Mouse (Mus musculus): ENCODE data around the gene Shroom1. TPM values are rescaled to one million over a fixed set of nuclear protein-coding genes. Genes with fewer than 3 reads are reported as not detected.
A peak's percentile ranks its signal among the peaks of the same experiment; 100 is the strongest.

Gene Shroom1
- polyA plus RNA-seq, 1 experiment from 2014 or later: 1.3 TPM

DNA sequence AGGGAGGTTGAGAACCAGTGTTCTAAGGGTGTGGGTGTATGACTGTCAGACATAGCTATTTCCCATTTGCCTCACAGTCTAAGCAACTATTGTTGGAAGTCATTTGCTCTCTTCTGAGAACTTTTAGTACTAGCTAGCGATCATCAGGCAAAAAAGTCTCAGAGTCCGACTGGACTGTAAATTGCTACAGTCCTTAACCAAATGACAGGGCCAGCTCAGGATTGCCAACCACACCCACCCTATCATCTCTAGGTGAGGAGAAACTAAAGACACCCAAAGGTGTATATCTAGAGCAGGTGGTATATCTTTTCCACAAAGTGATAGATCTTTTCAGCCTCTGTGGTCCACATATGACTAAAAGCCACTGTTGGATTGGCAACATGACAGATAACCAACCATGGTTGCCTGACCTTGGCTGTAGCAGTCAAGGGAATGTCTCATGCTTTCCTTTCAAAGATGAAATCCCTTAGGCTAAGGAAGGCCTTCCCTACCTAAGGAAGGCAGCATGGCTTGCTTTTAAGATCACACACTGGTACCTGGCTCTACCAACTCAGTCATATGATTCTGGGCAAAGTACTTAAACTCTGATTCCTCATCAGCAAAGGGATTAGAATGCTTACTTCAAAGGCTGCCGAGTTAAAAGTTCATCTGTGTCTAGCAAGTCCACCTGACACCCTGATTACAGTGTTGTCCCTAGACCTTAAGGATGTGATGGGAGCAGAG, 28.9 kb upstream of the Shroom1 start:
- no peak overlapping the region for H3K4me2 ChIP-seq (ENCODE audit: low read depth, low read length)
- H3K4me3 ChIP-seq (ENCODE audit: low read length): no peak overlapping the region
- H3K9ac ChIP-seq (ENCODE audit: low read length): no peak overlapping the region
- WGBS: 86% methylated on average over 3 of the region's 3 CpGs
- ATAC-seq (replicated peaks; ENCODE audit: extremely low read depth, insufficient read depth, low FRiP score): no peak
- H3K27me3 ChIP-seq (ENCODE audit: control insufficient read depth, insufficient read depth, low read length): no peaks in the 10 kb centered on the region
- H3K36me3 ChIP-seq (ENCODE audit: control insufficient read depth, insufficient read depth): peaks cover 9% of the 10 kb centered on the region
- H3K27ac ChIP-seq (ENCODE audit: low read length): no peak overlapping the region
- peaks cover 20% of the 10 kb centered on the region for H3K4me1 ChIP-seq (ENCODE audit: control insufficient read depth, insufficient read depth, low read length)
- no peaks in the 10 kb centered on the region for H3K9me3 ChIP-seq (replicated peaks; ENCODE audit: control insufficient read depth, low read length)

DNA sequence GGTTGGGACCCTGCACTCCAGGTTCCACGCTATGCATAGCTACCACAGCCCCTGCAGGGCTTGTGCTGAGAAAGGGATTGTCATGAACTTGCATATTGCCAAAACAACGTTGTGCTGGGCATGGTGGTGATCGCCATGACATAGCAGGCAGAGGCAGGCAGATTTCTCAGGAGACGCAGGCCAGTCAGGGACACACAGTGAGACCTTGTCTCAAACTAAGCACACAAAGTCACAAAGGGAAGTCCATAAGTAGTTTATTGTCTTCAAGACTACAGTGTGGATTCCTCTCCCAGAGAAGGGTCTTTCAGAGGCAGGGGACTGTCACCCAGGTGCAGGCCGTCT, 28.3 kb upstream of the Shroom1 start:
- no peaks in the 10 kb centered on the region for H3K9me3 ChIP-seq (replicated peaks; ENCODE audit: control insufficient read depth, low read length)
- H3K27me3 ChIP-seq (ENCODE audit: control insufficient read depth, insufficient read depth, low read length): no peaks in the 10 kb centered on the region
- no peak overlapping the region for H3K9ac ChIP-seq (ENCODE audit: low read length)
- peaks cover 19% of the 10 kb centered on the region for H3K4me1 ChIP-seq (ENCODE audit: control insufficient read depth, insufficient read depth, low read length)
- WGBS: 91% methylated on average over 5 of the region's 5 CpGs
- no peak overlapping the region for H3K27ac ChIP-seq (ENCODE audit: low read length)
- H3K36me3 ChIP-seq (ENCODE audit: control insufficient read depth, insufficient read depth): peaks cover 9% of the 10 kb centered on the region
- H3K4me3 ChIP-seq (ENCODE audit: low read length): no peak overlapping the region
- ATAC-seq (replicated peaks; ENCODE audit: extremely low read depth, insufficient read depth, low FRiP score): no peak
- no peak overlapping the region for H3K4me2 ChIP-seq (ENCODE audit: low read depth, low read length)

GRCm38 (mm10) chr11:53429182-53429581, 27.8 kb upstream of the Shroom1 start:
- Histone ChIP-seq H3K36me3 (ENCODE audit: control insufficient read depth, insufficient read depth) (peaks cover 9% of the 10 kb centered on the region), H3K4me2 (ENCODE audit: low read depth, low read length) (peak overlapping the region; percentile 89; the same call in 1 of the 2 replicates), H3K27ac (ENCODE audit: low read length) (no peak overlapping the region), H3K4me1 (ENCODE audit: control insufficient read depth, insufficient read depth, low read length) (peaks cover 19% of the 10 kb centered on the region), H3K9me3 (replicated peaks; ENCODE audit: control insufficient read depth, low read length) (no peaks in the 10 kb centered on the region), H3K27me3 (ENCODE audit: control insufficient read depth, insufficient read depth, low read length) (no peaks in the 10 kb centered on the region), H3K9ac (ENCODE audit: low read length) (no peak overlapping the region), H3K4me3 (ENCODE audit: low read length) (no peak overlapping the region; the same call in 1 of the 2 replicates)
- no peak for ATAC-seq (replicated peaks; ENCODE audit: extremely low read depth, insufficient read depth, low FRiP score)

GRCm38 (mm10) chr11:53430300-53430669, 26.7 kb upstream of the Shroom1 start:
- peak overlapping the region; percentile 97 for H3K9ac ChIP-seq (ENCODE audit: low read length)
- under 1% methylated on average over 34 of the region's 34 CpGs for whole genome bisulfite sequencing
- peak; percentile 43 for ATAC-seq (replicated peaks; ENCODE audit: extremely low read depth, insufficient read depth, low FRiP score)
- peak overlapping the region; percentile 96 for H3K4me3 ChIP-seq (ENCODE audit: low read length)
- peaks cover 9% of the 10 kb centered on the region for H3K36me3 ChIP-seq (ENCODE audit: control insufficient read depth, insufficient read depth)
- no peaks in the 10 kb centered on the region for H3K9me3 ChIP-seq (replicated peaks; ENCODE audit: control insufficient read depth, low read length)
- H3K27me3 ChIP-seq (ENCODE audit: control insufficient read depth, insufficient read depth, low read length): no peaks in the 10 kb centered on the region
- peak overlapping the region; percentile 94 for H3K27ac ChIP-seq (ENCODE audit: low read length)
- peaks cover 13% of the 10 kb centered on the region for H3K4me1 ChIP-seq (ENCODE audit: control insufficient read depth, insufficient read depth, low read length)
- H3K4me2 ChIP-seq (ENCODE audit: low read depth, low read length): peak overlapping the region; percentile 89

DNA sequence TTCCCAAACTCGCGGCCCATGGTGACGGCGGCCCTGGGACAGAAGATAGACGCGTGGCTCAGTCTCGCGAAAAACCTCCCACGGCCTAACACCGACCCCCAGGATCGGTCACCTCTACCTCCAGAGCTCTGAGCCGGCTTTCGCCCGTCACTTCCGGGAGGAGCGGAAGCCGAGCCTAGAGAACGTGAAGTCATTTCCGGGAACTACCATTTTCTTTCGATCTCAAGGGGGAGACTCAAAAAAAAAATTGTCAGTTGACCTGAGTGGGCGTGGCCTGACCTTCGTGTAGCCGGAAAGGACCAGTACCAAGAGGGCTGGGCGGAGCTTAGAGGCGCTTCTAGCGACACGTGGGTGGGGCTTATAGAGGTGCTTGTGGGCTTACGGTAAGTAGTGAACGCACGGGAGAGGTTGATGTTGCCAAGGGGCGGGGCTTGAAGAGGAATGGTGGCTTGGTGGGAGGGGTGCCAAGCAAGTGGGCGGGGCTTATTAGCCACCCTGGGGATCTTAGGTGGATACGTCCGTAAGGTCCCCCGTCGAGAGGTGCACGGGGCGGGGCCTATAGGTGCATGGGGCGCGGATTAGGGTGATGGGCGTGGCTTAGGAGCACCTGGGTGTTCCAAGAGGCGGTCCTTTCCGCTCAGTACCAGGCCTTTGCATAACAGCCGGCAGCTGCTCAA, 26.2 kb upstream of the Shroom1 start, which contains the start of the genes Uqcrq and Gdf9:
Gene Uqcrq, minus strand, starts transcription at position 162 of the 677 bp plus-strand sequence.
Gene Gdf9, plus strand, starts transcription at position 354 of the 677 bp plus-strand sequence.
- Histone ChIP-seq H3K27me3 (ENCODE audit: control insufficient read depth, insufficient read depth, low read length) (no peaks in the 10 kb centered on the region), H3K9ac (ENCODE audit: low read length) (peak within 1 kb of the TSS; percentile 97), H3K27ac (ENCODE audit: low read length) (peak within 1 kb of the TSS; percentile 94), H3K4me1 (ENCODE audit: control insufficient read depth, insufficient read depth, low read length) (peaks cover 12% of the 10 kb centered on the region), H3K36me3 (ENCODE audit: control insufficient read depth, insufficient read depth) (peaks cover 9% of the 10 kb centered on the region), H3K4me2 (ENCODE audit: low read depth, low read length) (peak within 1 kb of the TSS; percentile 89), H3K9me3 (replicated peaks; ENCODE audit: control insufficient read depth, low read length) (no peaks in the 10 kb centered on the region), H3K4me3 (ENCODE audit: low read length) (peak within 1 kb of the TSS; percentile 96)
- WGBS: under 1% methylated on average over 44 of the region's 44 CpGs
- ATAC-seq (replicated peaks; ENCODE audit: extremely low read depth, insufficient read depth, low FRiP score): peak; percentile 96

GRCm38 (mm10) chr11:53431347-53432056, 25.5 kb upstream of the Shroom1 start:
- 16% methylated on average over 9 of the region's 9 CpGs for WGBS

GRCm38 (mm10) chr11:53433057-53433456, 23.9 kb upstream of the Shroom1 start:
- no peaks in the 10 kb centered on the region for H3K27me3 ChIP-seq (ENCODE audit: control insufficient read depth, insufficient read depth, low read length)
- WGBS: 39% methylated on average over 6 of the region's 6 CpGs
- H3K9ac ChIP-seq (ENCODE audit: low read length): no peak overlapping the region
- no peak overlapping the region for H3K4me3 ChIP-seq (ENCODE audit: low read length)
- H3K27ac ChIP-seq (ENCODE audit: low read length): no peak overlapping the region
- no peak overlapping the region for H3K4me2 ChIP-seq (ENCODE audit: low read depth, low read length)
- no peak for ATAC-seq (replicated peaks; ENCODE audit: extremely low read depth, insufficient read depth, low FRiP score)
- no peaks in the 10 kb centered on the region for H3K9me3 ChIP-seq (replicated peaks; ENCODE audit: control insufficient read depth, low read length)
- peaks cover 12% of the 10 kb centered on the region for H3K4me1 ChIP-seq (ENCODE audit: control insufficient read depth, insufficient read depth, low read length)
- peaks cover 9% of the 10 kb centered on the region for H3K36me3 ChIP-seq (ENCODE audit: control insufficient read depth, insufficient read depth)

More at GRCm38 (mm10) chr11:53431347-53432056, 25.5 kb upstream of the Shroom1 start:
- no peaks in the 10 kb centered on the region for H3K27me3 ChIP-seq (ENCODE audit: control insufficient read depth, insufficient read depth, low read length)
- H3K27ac ChIP-seq (ENCODE audit: low read length): peak overlapping the region; percentile 94
- peaks cover 12% of the 10 kb centered on the region for H3K4me1 ChIP-seq (ENCODE audit: control insufficient read depth, insufficient read depth, low read length)
- H3K9me3 ChIP-seq (replicated peaks; ENCODE audit: control insufficient read depth, low read length): no peaks in the 10 kb centered on the region
- H3K36me3 ChIP-seq (ENCODE audit: control insufficient read depth, insufficient read depth): peaks cover 9% of the 10 kb centered on the region
- peak overlapping the region; percentile 96 for H3K4me3 ChIP-seq (ENCODE audit: low read length)
- H3K4me2 ChIP-seq (ENCODE audit: low read depth, low read length): peak overlapping the region; percentile 89
- peak overlapping the region; percentile 58 for H3K9ac ChIP-seq (ENCODE audit: low read length)
- peak; percentile 4; the same call in 1 of the 2 replicates for ATAC-seq (replicated peaks; ENCODE audit: extremely low read depth, insufficient read depth, low FRiP score)

- ATAC-seq (replicated peaks; ENCODE audit: extremely low read depth, insufficient read depth, low FRiP score): no peak
- H3K4me2 ChIP-seq (ENCODE audit: low read depth, low read length): no peak overlapping the region
- H3K27ac ChIP-seq (ENCODE audit: low read length): no peak overlapping the region
- no peak overlapping the region for H3K4me3 ChIP-seq (ENCODE audit: low read length)
- WGBS: 75% methylated on average over 8 of the region's 8 CpGs
- no peak overlapping the region for H3K9ac ChIP-seq (ENCODE audit: low read length)
- H3K27me3 ChIP-seq (ENCODE audit: control insufficient read depth, insufficient read depth, low read length): no peaks in the 10 kb centered on the region
- H3K36me3 ChIP-seq (ENCODE audit: control insufficient read depth, insufficient read depth): no peaks in the 10 kb centered on the region
- peaks cover 4% of the 10 kb centered on the region; the same call in 1 of the 2 replicates for H3K4me1 ChIP-seq (ENCODE audit: control insufficient read depth, insufficient read depth, low read length)
- no peaks in the 10 kb centered on the region for H3K9me3 ChIP-seq (replicated peaks; ENCODE audit: control insufficient read depth, low read length)
Observed at GRCm38 (mm10) chr11:53435504-53435903, 21.5 kb upstream of the Shroom1 start.

All from heart, embryonic 16.5 days (tissue).